Mouse (Mus musculus) granulocyte monocyte progenitor cell, adult 5-6 weeks (primary cell): ENCODE measurements around the gene Tmem182. TPM values are rescaled to one million over a fixed set of nuclear protein-coding genes. Genes with fewer than 3 reads are reported as not detected.
A peak's percentile ranks its signal among the peaks of the same experiment; 100 is the strongest.

Source experiments
- ATAC-seq: replicated peaks from 2 replicates; pipeline ENCODE4 v1.8.0; 2016; ENCODE audit warnings: mild to moderate bottlenecking, moderate TSS enrichment, inconsistent platforms; ENCODE audit not compliant: poor library complexity, severe bottlenecking
- total RNA-seq, 2 experiments: library from RNA; stranded (forward) in 1 of 2; stranded (reverse) in 1 of 2; fragments of 200-712, 200-1000 nt in 1 of 2; fragments of >200 nt in 1 of 2; fragmentation: Nextera tagmentation in 1 of 2; gene quantifications; 2 replicates each; pipeline ENCODE4 v1.2.3; 2014 to 2017

Gene Tmem182
- total RNA-seq (2014; fragmentation: Nextera tagmentation) (not detected in 2 replicates), total RNA-seq (2017) (not detected in 2 replicates)

GRCm38 (mm10) chr1:40805351-40805750 lies at the start of gene Tmem182:
Gene Tmem182, plus strand, starts transcription at chr1:40805601.
- ATAC-seq = no peak

GRCm38 (mm10) chr1:40759751-40760445 lies 45.5 kb upstream of the Tmem182 start:
- no peak for ATAC-seq

GRCm38 (mm10) chr1:40764042-40764441 lies 41.4 kb upstream of the Tmem182 start:
- ATAC-seq = no peak

- ATAC-seq = no peak
Measured at GRCm38 (mm10) chr1:40764701-40765275, 40.6 kb upstream of the Tmem182 start.

- no peak for ATAC-seq
Measured at GRCm38 (mm10) chr1:40765521-40765920, 39.9 kb upstream of the Tmem182 start.

- no peak for ATAC-seq
Measured at GRCm38 (mm10) chr1:40767588-40767987, 37.8 kb upstream of the Tmem182 start.

GRCm38 (mm10) chr1:40768606-40769005 lies 36.8 kb upstream of the Tmem182 start:
- peak; percentile 87 for ATAC-seq

GRCm38 (mm10) chr1:40769331-40769894 lies 36.0 kb upstream of the Tmem182 start:
- no peak for ATAC-seq

GRCm38 (mm10) chr1:40771196-40771970 lies 34.0 kb upstream of the Tmem182 start:
- ATAC-seq = no peak

- ATAC-seq = no peak
Measured at GRCm38 (mm10) chr1:40773234-40773633, 32.2 kb upstream of the Tmem182 start.

GRCm38 (mm10) chr1:40774040-40774439 lies 31.4 kb upstream of the Tmem182 start:
- ATAC-seq = no peak

GRCm38 (mm10) chr1:40776102-40776501 lies 29.3 kb upstream of the Tmem182 start:
- ATAC-seq = no peak

GRCm38 (mm10) chr1:40776763-40777162 lies 28.6 kb upstream of the Tmem182 start:
- ATAC-seq = no peak

GRCm38 (mm10) chr1:40783450-40783849 lies 22.0 kb upstream of the Tmem182 start:
- ATAC-seq = no peak

- no peak for ATAC-seq
Measured at GRCm38 (mm10) chr1:40784306-40784705, 21.1 kb upstream of the Tmem182 start.

GRCm38 (mm10) chr1:40785876-40786445 lies 19.4 kb upstream of the Tmem182 start:
- ATAC-seq = peak; percentile 26

- no peak for ATAC-seq
Measured at GRCm38 (mm10) chr1:40788956-40789355, 16.4 kb upstream of the Tmem182 start.

- ATAC-seq = no peak
Measured at GRCm38 (mm10) chr1:40789666-40790233, 15.7 kb upstream of the Tmem182 start.

GRCm38 (mm10) chr1:40790324-40791141 lies 14.9 kb upstream of the Tmem182 start, which contains the start of gene Mfsd9:
Gene Mfsd9, minus strand, starts transcription at chr1:40790687.
- peak; percentile 94 for ATAC-seq
